Mouse (Mus musculus): ENCODE measurements at regions not wholly inside any gene's neighbourhood (a gene's known extent, or its start where the extent isn't known, plus 50 kb on each side); places are given as distances from the start of the nearest gene placed in this dataset.

DNA sequence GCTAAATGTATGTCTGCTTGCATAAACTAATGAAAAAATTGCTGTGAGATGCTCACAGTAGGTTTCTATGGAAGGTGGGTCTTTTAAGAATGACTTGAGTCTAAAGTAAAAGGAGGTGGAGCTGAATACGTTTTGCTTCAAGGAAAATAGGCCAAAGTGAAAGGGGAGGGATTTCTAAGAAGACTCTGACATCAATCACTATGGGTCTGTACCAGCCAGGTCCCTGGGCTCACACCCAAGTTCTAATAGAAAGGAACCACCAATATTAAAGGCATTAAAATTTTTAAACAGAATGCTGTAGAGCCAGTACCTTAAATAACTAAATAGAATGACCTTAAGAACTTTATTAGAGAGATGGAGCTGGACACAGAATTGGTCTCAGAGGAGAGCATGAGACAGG lies 190.1 kb downstream of the Nuf2 start:
- TF ChIP-seq CTCF (IDR thresholded peaks at IDR 0.05; ENCODE audit: insufficient read depth, low read depth, low read length), result no peak
- TF ChIP-seq POLR2A (IDR thresholded peaks at IDR 0.05; ENCODE audit: insufficient read depth, low read depth, low read length), result no peak
